Mouse (Mus musculus) liver (tissue): ENCODE data around the gene Ube2b.
A peak's percentile ranks its signal among the peaks of the same experiment; 100 is the strongest.

Source experiments
- DNase-seq: peaks from one replicate; pipeline ENCODE4 v3.0.0-alpha.2; 2020; ENCODE audit warnings: mixed read lengths

Ube2b gene

GRCm38 (mm10) chr11:51967443-51968401 is 32.8 kb downstream of the Ube2b start, which contains the start of gene Cdkn2aipnl:
Gene Cdkn2aipnl, plus strand, starts transcription at chr11:51967661.
- peak; percentile 96 for DNase-seq

GRCm38 (mm10) chr11:51966651-51967050 is 33.9 kb downstream of the Ube2b start:
- no peak for DNase-seq

- DNase-seq = no peak
Measured at GRCm38 (mm10) chr11:51962277-51962676, 38.3 kb downstream of the Ube2b start.

- no peak for DNase-seq
Measured at GRCm38 (mm10) chr11:51961761-51962160, 38.8 kb downstream of the Ube2b start.

- no peak for DNase-seq
Measured at GRCm38 (mm10) chr11:51960967-51961471, 39.5 kb downstream of the Ube2b start.

GRCm38 (mm10) chr11:51960061-51960460 is 40.5 kb downstream of the Ube2b start:
- no peak for DNase-seq

- DNase-seq = no peak
Measured at GRCm38 (mm10) chr11:51959511-51959910, 41.1 kb downstream of the Ube2b start.

- DNase-seq = no peak
Measured at GRCm38 (mm10) chr11:51957760-51958159, 42.8 kb downstream of the Ube2b start.

- DNase-seq = no peak
Measured at GRCm38 (mm10) chr11:51956112-51956511, 44.5 kb downstream of the Ube2b start.

GRCm38 (mm10) chr11:51951861-51952420 is 48.6 kb downstream of the Ube2b start:
- no peak for DNase-seq

GRCm38 (mm10) chr11:51949919-51950318 is 50.6 kb downstream of the Ube2b start:
- DNase-seq = no peak

- no peak for DNase-seq
Measured at GRCm38 (mm10) chr11:51949155-51949840, 51.3 kb downstream of the Ube2b start.

GRCm38 (mm10) chr11:51946144-51946543 is 54.4 kb downstream of the Ube2b start:
- DNase-seq = no peak

GRCm38 (mm10) chr11:51945548-51945947 is 55.0 kb downstream of the Ube2b start:
- DNase-seq = no peak

GRCm38 (mm10) chr11:51944239-51944638 is 56.3 kb downstream of the Ube2b start:
- no peak for DNase-seq

GRCm38 (mm10) chr11:51943500-51943841 is 57.1 kb downstream of the Ube2b start:
- DNase-seq = no peak

- no peak for DNase-seq
Measured at GRCm38 (mm10) chr11:51942602-51943499, 57.7 kb downstream of the Ube2b start.

- DNase-seq = no peak
Measured at GRCm38 (mm10) chr11:51940511-51940955, 60.0 kb downstream of the Ube2b start.

GRCm38 (mm10) chr11:51939590-51939955 is 61.0 kb downstream of the Ube2b start:
- no peak for DNase-seq

- no peak for DNase-seq
Measured at GRCm38 (mm10) chr11:51938817-51939589, 61.6 kb downstream of the Ube2b start.

GRCm38 (mm10) chr11:51937361-51937781 is 63.2 kb downstream of the Ube2b start:
- no peak for DNase-seq
